Mouse (Mus musculus) cerebellum, adult 2 months (tissue): ENCODE results near the gene Src. TPM values are rescaled to one million over a fixed set of nuclear protein-coding genes. Genes with fewer than 3 reads are reported as not detected.
"Not testable (repeated sequence)": the region's sequence is repeated elsewhere in the genome, so short reads cannot be mapped to it uniquely, and the experiment has no call there.

Experiments used
- DNase-seq, 2 experiments: peaks; one replicate each; pipeline ENCODE4 v3.0.0; 2021
- H3K27ac ChIP-seq: fragments of 200-500 bp; 2 replicates; pipeline ENCODE4 v1.5.1; 2012; ENCODE audit warnings: low read length, control low read depth, inconsistent platforms; ENCODE audit not compliant: insufficient read depth
- H3K27me3 ChIP-seq: fragments of 200-500 bp; 2 replicates; pipeline ENCODE4 v1.6.1; 2012; ENCODE audit warnings: inconsistent platforms, mild to moderate bottlenecking, low read length, moderate library complexity; ENCODE audit not compliant: control insufficient read depth, insufficient read depth
- H3K4me1 ChIP-seq: fragments of 200-500 bp; 2 replicates; pipeline ENCODE4 v1.6.1; 2011; ENCODE audit warnings: low read length; ENCODE audit not compliant: control insufficient read depth, insufficient read depth
- H3K4me3 ChIP-seq: fragments of 200-500 bp; replicated peaks from 2 replicates; pipeline ENCODE3; 2011; ENCODE audit warnings: mild to moderate bottlenecking, low read depth, low read length, control low read depth; ENCODE audit not compliant: insufficient read depth
- CTCF ChIP-seq: fragments of 200-500 bp; IDR thresholded peaks from 2 replicates; pipeline ENCODE4 v1.5.1; 2011; ENCODE audit warnings: low read depth, mild to moderate bottlenecking, control low read depth, low read length, moderate library complexity, borderline replicate concordance; ENCODE audit not compliant: insufficient read depth
- POLR2A ChIP-seq: fragments of 200-500 bp; IDR thresholded peaks from 2 replicates; pipeline ENCODE4 v1.6.1; 2011; ENCODE audit warnings: low read length, control low read depth, borderline replicate concordance; ENCODE audit not compliant: insufficient read depth
- WGBS: fragments of 180-500 bp; shearing (Covaris S2); methylation state at CpG from one replicate; pipeline ENCODE4 v1.1.7; 2018; 5-methylcytosine and 5-hydroxymethylcytosine counted together
- polyA plus RNA-seq: library from polyadenylated mRNA; depleted of rRNA; stranded (reverse); fragments of >200 nt; gene quantifications from 2 replicates; pipeline ENCODE4 v1.2.3, GENCODE M21; 2012

Src gene
- polyA plus RNA-seq, 1 experiment, result 48.3 TPM

DNA sequence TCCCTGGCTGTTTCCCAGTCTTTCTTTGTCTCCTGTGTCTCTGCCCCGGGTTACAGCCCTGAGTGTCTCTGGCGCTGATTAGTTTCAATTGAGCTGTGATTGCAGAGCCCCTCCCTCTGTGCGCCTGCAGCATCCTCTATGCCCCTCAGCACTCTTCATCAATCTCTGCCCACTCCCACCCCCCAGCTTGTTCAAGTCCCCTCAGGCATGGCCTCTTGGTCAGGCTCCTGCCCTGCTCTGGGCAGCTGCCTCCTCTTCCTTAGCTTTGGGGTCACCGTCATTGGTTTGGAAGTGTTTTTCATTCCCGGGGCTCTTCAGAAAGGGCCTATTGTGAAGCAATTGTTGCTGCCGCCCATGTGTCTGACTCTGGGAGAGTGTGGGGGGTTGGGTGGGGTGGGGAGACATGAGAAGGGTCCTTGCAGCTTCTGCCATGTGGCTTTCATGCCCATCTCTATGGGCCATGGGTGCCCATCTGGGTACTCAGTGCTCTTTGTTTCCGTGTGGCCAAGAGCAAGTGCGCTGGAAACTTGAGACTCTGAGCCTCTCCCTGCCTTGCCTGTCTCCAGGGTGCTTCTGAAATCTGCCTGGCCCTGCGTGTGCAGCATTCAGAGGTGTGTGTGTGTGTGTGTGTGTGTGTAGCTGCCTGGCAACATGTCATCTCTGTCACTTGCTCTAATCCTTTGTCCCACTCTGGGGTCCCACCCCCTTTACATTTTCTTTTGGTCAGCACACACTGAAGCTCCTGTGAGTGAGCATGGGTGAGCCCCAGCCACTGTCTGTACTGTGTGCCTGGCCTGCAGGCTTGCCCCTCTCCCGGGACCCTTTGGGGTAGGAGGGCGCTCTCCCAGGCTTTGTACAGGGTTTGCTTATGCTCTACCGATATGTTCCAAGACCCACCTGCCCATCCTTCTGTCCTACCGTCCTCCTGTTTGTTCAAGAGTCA lies 57.5 kb downstream of the Src start:
- Histone ChIP-seq H3K4me3 (no peak overlapping the region), H3K4me1 (no peaks in the 10 kb centered on the region), H3K27me3 (no peaks in the 10 kb centered on the region), H3K27ac (no peak overlapping the region)
- TF ChIP-seq POLR2A (no peak), CTCF (no peak)
- no peak for DNase-seq
- WGBS, result 38% methylated on average over 13 of the region's 13 CpGs

DNA sequence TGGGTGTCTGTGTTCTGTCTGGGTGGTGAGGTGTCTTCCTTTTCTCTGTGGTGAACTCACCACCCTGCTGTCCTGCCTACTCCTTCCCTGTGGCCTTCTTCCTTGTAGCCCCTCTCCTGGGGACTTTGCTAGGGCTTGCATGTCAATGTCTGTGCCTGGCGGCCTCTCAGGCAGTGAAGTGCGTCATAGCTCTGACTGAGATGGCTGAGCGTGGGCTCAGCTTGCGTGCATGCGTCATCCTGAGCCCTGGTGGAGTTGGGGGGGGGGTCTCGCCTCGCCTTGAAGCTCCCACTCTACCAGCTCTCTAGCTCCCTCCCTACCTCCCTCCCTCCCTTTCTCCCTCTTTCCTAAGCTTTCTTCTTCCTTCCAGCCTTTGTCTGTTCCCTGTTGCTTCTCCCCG lies 60.4 kb downstream of the Src start:
- WGBS, result 60% methylated on average over 8 of the region's 8 CpGs
- Histone ChIP-seq H3K4me3 (no peak overlapping the region), H3K27ac (no peak overlapping the region), H3K27me3 (no peaks in the 10 kb centered on the region), H3K4me1 (no peaks in the 10 kb centered on the region)
- TF ChIP-seq CTCF (no peak), POLR2A (no peak)
- DNase-seq, result no peak

DNA sequence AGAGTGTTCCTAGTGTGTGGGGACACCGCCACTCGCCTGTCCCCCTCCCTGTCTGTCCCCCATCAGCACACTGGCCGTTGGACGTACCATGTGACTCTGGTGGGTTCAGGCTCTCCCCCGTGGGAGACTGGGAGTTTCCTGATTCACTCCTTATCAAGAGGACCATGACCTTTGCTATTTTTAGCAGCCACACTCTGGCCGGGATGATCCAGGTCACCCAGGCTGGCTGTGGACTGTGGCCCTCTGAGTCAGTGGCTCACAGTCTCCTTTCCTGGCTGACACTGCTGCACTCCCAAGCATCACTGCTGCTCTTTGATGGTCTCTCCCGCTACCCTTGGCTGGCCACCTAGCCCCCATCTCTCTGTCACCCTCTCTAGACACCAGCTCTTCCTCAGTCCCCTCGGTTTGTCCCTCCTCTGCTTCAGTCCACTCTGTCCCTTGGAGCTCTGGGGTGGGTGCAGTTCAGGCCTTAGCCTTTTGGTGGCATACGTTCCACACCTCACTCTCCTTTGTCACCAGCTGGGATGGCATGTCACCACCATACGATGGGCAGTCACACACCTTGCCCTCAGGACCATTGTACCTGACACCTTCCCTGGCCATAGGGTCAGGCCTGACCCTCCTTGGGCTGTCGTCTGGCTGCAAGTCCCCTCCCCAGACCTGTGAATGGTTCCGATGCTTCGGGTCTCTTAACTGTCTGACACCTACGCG lies 61.8 kb downstream of the Src start:
- peak; percentile 34 to 52 for DNase-seq
- Histone ChIP-seq H3K4me1 (no peaks in the 10 kb centered on the region), H3K27ac (no peak overlapping the region), H3K4me3 (no peak overlapping the region), H3K27me3 (no peaks in the 10 kb centered on the region)
- WGBS, result 54% methylated on average over 15 of the region's 15 CpGs
- TF ChIP-seq CTCF, result peak; percentile 81
- no peak for TF ChIP-seq POLR2A

DNA sequence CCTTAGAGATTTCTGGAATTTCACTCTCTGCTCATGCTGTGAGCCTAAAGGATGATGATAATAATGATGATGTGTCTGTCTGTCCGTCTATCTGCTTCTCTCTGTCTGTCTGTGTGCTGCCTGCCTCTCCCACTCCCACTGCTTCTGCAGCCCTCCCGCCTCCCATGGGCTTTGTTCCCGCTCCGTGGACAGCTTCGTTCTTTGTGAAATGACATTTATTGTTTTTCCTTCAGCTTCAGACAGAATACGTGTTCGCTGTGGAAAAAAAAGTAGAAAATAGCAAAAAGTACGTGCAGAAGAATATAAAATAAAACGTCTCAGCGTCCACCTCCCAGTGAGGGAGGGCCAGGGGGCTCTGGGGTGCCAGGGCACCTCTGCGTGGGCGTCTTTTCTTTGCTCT lies 64.5 kb downstream of the Src start:
- H3K4me1 ChIP-seq, result no peaks in the 10 kb centered on the region
- no peak for DNase-seq
- no peak overlapping the region for H3K27ac ChIP-seq
- no peak for TF ChIP-seq CTCF
- no peak for TF ChIP-seq POLR2A
- 26% methylated on average over 12 of the region's 12 CpGs for WGBS
- H3K4me3 ChIP-seq, result no peak overlapping the region
- H3K27me3 ChIP-seq, result no peaks in the 10 kb centered on the region

DNA sequence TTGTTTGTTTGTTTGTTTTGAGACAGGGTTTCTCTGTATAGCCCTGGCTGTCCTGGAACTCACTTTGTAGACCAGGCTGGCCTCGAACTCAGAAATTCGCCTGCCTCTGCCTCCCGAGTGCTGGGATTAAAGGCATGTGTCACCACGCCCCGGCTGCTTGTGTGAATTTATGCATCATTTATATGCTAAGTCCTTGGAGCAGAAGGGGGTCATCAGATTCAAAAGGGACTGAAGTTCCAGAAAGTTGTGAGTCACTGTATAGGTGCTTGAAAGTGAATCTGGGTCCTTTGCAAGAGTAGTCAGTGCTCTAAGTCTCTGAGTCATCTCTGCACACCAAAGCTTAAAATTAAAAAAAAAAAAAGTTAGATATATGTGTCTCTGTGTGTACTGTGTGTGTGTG lies 68.3 kb downstream of the Src start:
- 86% methylated on average over 5 of the region's 5 CpGs for WGBS
- not testable (repeated sequence) for DNase-seq, H3K27ac ChIP-seq, H3K27me3 ChIP-seq, H3K4me1 ChIP-seq, H3K4me3 ChIP-seq

DNA sequence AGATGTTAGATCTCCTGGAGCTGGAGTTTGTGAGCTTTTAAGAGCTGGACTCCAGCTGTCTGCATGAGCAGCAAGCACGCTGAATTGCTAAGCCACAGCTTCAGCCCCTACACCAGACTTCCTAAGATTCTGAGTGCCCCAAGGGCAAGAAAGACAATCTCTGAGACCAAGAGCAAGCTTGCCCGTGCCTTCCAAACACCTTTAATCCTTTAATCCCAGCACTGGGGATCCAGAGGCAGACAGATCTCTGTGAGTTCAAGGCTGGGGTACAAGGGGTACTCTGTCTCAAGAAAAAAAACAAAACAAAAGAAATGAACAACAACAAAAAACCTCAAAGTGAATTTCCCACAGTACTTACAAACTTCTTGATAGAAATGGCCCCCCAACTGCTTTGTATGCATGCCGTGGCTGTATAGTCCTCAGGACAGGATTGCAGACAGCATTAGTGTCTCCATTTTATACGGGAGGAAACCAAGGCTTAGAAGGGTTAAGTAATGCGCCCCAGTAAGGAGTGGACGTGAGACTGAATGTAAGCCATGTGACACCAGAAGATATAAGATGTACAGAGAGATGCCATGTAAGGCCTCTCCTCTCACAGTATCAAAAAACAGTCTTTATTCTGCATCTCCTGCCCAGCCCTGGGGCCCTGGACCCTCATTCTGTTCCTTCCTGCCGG lies 68.9 kb downstream of the Src start:
- H3K4me3 ChIP-seq, result no peak overlapping the region
- no peak for DNase-seq
- no peaks in the 10 kb centered on the region for H3K27me3 ChIP-seq
- TF ChIP-seq POLR2A, result no peak
- TF ChIP-seq CTCF, result no peak
- H3K4me1 ChIP-seq, result no peaks in the 10 kb centered on the region
- WGBS, result 65% methylated on average over 7 of the region's 7 CpGs
- H3K27ac ChIP-seq, result no peak overlapping the region

DNA sequence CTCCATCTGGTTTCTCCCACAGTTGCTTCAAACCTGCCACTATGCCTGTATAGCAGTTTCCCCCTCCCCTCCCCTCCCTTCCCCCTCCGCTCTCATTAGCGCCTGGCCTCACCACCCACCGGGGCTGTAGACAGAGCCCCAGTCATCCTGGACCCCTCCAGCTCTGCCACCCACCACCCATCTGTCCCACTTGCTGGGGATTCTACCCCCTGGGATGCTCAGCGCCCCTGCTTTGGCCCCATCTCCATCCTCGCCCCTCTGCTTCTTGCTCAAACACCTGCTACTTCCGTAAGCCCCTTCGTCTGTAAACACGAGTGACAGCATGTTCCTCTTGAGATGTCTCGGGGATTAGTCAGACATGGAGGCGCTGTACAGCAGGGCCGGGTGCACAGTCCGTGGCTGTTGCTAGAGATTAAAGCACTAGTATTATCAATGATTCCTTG lies 69.5 kb downstream of the Src start:
- no peak overlapping the region for H3K27ac ChIP-seq
- no peaks in the 10 kb centered on the region for H3K27me3 ChIP-seq
- 26% methylated on average over 12 of the region's 12 CpGs for WGBS

DNA sequence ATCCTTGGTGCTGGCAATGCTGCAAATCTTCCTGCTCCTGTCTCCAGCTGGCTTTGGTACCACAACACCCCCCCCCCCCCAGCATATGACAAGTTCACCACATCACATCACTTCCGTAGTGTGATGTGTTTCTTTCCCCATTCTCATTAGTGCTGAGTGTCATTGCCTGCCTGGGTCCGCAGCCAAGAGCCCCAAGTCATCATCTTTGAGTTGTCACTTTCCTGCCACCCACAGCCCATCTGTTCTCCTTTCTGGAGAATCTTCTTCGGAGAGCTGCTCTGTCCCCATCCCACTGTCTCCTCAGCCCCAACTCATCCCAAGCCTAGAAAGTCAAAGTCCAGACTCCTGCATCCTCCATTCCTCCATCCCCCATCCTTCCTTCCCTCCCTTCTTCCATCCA lies 75.0 kb downstream of the Src start:
- no peak for DNase-seq

More for the DNA sequence above, 69.5 kb downstream of the Src start:
- DNase-seq, result no peak
- no peak overlapping the region for H3K4me3 ChIP-seq
- no peaks in the 10 kb centered on the region for H3K4me1 ChIP-seq
- TF ChIP-seq POLR2A (no peak), CTCF (no peak)

More for the DNA sequence above, 75.0 kb downstream of the Src start:
- TF ChIP-seq CTCF (no peak), POLR2A (no peak)
- WGBS, result 41% methylated on average over 3 of the region's 3 CpGs
- Histone ChIP-seq H3K27me3 (no peaks in the 10 kb centered on the region), H3K27ac (no peak overlapping the region), H3K4me3 (no peak overlapping the region), H3K4me1 (no peaks in the 10 kb centered on the region)
